ENCODE assay signal across 16 mouse cellular contexts in the genomic region with DNA sequence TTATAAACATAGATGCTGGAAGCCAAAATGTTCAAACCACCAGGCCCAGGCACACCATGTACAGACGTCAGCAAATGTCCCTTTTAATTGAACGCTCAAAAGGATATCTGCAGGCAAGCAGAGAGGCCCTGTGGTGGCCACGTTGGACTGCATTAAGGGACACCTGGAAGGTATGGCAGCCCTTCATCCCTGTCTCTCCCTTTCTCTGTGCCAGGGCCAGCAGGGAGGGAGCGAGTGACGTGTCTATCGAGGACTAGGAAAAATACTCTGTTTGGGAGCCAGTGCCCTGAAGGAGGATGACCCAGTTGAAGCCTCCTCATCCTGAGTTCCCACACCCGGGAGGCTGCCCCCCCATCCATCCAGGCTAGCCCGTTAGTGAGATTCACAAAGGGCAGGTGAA.
"Had no signal": no experiment of that assay in that cellular context is flagged by ENCODE, and none has a peak within 500 bp of the region (broad histone marks: within the 10 kb centered on the region; RNA-seq: fewer than 3 reads in every experiment).

No protein-coding gene starts in this region.

- H3K4me2 ChIP-seq: limb, embryonic 15.5 days; liver, embryonic 12.5 days; lung, embryonic 14.5 days; midbrain, embryonic 12.5 days; neural tube, embryonic 15.5 days had no signal

- H3K9ac ChIP-seq: limb, embryonic 15.5 days; liver, embryonic 12.5 days; lung, embryonic 14.5 days; midbrain, embryonic 12.5 days; neural tube, embryonic 15.5 days had no signal

- DNase-seq: kidney, postnatal 10 days; kidney, postnatal 4 days; lung, embryonic 14.5 days; lung, postnatal 10 days; right cerebral cortex, adult 18-20 months; right cerebral cortex, postnatal 25 days; thymus, postnatal 4 days had no signal

- H3K36me3 ChIP-seq: limb, embryonic 15.5 days; liver, embryonic 12.5 days; midbrain, embryonic 12.5 days; neural tube, embryonic 15.5 days had no signal

- H3K9me3 ChIP-seq: limb, embryonic 15.5 days; liver, embryonic 12.5 days; megakaryocyte, embryonic 14.5 days; midbrain, embryonic 12.5 days; neural tube, embryonic 15.5 days had no signal

- H3K4me3 ChIP-seq: layer of hippocampus, adult 2 months; limb, embryonic 15.5 days; liver, embryonic 12.5 days; megakaryocyte, embryonic 14.5 days; midbrain, embryonic 12.5 days; neural tube, embryonic 15.5 days had no signal

- H3K27ac ChIP-seq: layer of hippocampus, adult 2 months; limb, embryonic 15.5 days; liver, embryonic 12.5 days; macrophage; midbrain, embryonic 12.5 days; neural tube, embryonic 15.5 days; stomach, postnatal 0 days had no signal

- ATAC-seq: liver, embryonic 12.5 days; midbrain, embryonic 16.5 days had no signal

- H3K27me3 ChIP-seq: limb, embryonic 15.5 days; liver, embryonic 12.5 days; megakaryocyte, embryonic 14.5 days; midbrain, embryonic 12.5 days; neural tube, embryonic 15.5 days had no signal

- H3K4me1 ChIP-seq: limb, embryonic 15.5 days; liver, embryonic 12.5 days; megakaryocyte, embryonic 14.5 days; midbrain, embryonic 12.5 days; neural tube, embryonic 15.5 days had no signal
